Mouse (Mus musculus) fat pad, adult 2 months (tissue): ENCODE results near the gene Tnfsf12.

Source experiments
- DNase-seq: peaks from one replicate; pipeline ENCODE4 v3.0.0-alpha.2; 2011; ENCODE audit warnings: low read depth, low spot score; ENCODE audit errors: extremely low read depth

Tnfsf12 gene

GRCm38 (mm10) chr11:69656617-69657461, 38.8 kb downstream of the Tnfsf12 start:
- no peak for DNase-seq

- DNase-seq = no peak
These were observed 39.6 kb downstream of the Tnfsf12 start for GRCm38 (mm10) chr11:69656065-69656455.

GRCm38 (mm10) chr11:69655264-69656064, 40.2 kb downstream of the Tnfsf12 start, which contains the start of gene Sox15:
TSS of gene Sox15 (plus strand) at chr11:69655314.
- DNase-seq = no peak

DNA sequence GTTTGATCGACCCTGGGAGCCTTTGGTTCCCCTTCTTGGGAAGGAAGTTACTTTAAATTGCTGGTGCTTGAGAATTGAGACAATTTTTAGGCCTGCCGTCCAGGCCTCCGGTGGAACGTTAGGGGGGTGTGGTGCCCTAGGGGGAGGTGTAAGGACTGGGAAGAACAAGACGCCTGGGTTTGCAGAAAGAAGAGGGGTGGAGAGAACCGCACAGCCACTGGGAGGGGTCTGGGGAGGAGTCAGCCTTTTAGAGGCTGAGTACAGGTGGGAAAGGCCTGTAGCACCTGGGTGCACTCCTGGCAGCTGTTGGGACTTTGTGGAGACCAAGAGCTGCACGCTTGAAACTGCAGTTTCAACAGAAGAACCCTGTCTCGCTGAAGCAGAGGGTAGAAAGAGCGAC, 40.9 kb downstream of the Tnfsf12 start:
- no peak for DNase-seq

DNA sequence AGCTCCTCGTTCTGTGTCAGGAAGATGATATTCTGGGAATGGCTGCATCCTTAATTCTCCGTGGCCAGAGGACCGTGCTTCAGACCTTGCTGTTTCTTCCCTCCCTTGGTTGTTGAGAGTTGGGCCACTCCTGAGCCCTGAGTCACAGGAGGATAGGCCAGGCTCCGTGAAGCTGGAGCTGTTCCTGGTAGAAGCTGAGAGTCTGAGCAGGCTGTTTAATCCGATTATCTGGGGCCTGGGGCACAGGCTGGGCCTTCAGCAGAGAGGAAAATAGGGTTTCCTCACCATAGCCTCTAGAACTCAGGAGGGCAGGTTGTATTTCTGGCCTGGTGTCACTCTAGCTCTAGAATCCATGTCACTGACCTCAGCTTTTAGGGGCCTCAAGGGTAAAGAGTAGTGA, 42.2 kb downstream of the Tnfsf12 start:
- no peak for DNase-seq

- DNase-seq = no peak
These were observed 49.8 kb downstream of the Tnfsf12 start for GRCm38 (mm10) chr11:69645860-69646259.
